Mouse (Mus musculus): ENCODE measurements around the gene Slc38a1. TPM values are rescaled to one million over a fixed set of nuclear protein-coding genes. Genes with fewer than 3 reads are reported as not detected.

Gene Slc38a1
- total and polyA plus RNA-seq, 3 experiments = 0.03 TPM; not detected in 2

DNA sequence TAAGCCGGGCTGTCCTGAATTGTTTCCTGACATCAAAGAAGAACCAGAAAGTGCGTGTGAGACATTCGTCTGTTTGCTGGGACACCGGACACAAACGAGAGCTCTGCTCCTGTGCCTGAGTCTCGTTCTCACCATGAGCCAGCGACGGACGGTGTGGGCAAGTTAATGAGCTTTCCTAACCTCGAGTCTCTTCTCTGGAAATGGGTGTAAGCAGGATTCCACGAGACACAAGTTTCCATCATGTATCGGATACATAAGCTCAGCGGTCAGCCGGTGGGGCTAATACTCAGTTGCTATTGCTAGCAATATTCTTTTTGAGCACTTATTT, 15.5 kb upstream of the Slc38a1 start:
- Histone ChIP-seq H3K36me3 (ENCODE audit: control insufficient read depth in 1 of 2, insufficient read depth in 2 of 2, low read length in 2 of 2) (peaks cover 0 to 5% of the 10 kb centered on the region in 2 experiments; a peak in 2 of 4 replicates), H3K4me1 (ENCODE audit: control insufficient read depth in 1 of 2, insufficient read depth in 2 of 2, low read length in 2 of 2) (peaks cover 2 to 11% of the 10 kb centered on the region in 2 experiments; a peak in 2 of 4 replicates), H3K27me3 (ENCODE audit: control insufficient read depth in 1 of 2, insufficient read depth in 2 of 2, low read length in 2 of 2) (peaks cover 7 to 10% of the 10 kb centered on the region in 2 experiments), H3K9me3 (replicated peaks; ENCODE audit: insufficient read depth, low read length) (no peaks in the 10 kb centered on the region), H3K4me3 (ENCODE audit: control insufficient read depth in 1 of 2, insufficient read depth in 1 of 2, low read depth in 2 of 2, low read length in 2 of 2) (no peak overlapping the region), H3K9ac (ENCODE audit: control insufficient read depth, low read depth, low read length, poor library complexity, severe bottlenecking) (no peak overlapping the region), H3K79me2 (ENCODE audit: control insufficient read depth, insufficient read depth, low read length, poor library complexity) (no peaks in the 10 kb centered on the region), H3K27ac (ENCODE audit: control insufficient read depth, low read depth, low read length) (no peak overlapping the region)
- TF ChIP-seq POLR2AphosphoS2 (IDR thresholded peaks at IDR 0.05; ENCODE audit: low read length) = no peak
- no peak for TF ChIP-seq ZC3H11A (IDR thresholded peaks at IDR 0.05; ENCODE audit: low read depth, low read length)
- no peak for TF ChIP-seq USF1 (IDR thresholded peaks at IDR 0.05; ENCODE audit: low read depth, low read length)
- TF ChIP-seq UBTF (IDR thresholded peaks at IDR 0.05; ENCODE audit: borderline replicate concordance, insufficient read depth, low read depth, low read length) = no peak
- no peak for TF ChIP-seq CHD1 (IDR thresholded peaks at IDR 0.05; ENCODE audit: low read depth, low read length)
- no peak for DNase-seq (ENCODE audit: low read depth, low spot score)

DNA sequence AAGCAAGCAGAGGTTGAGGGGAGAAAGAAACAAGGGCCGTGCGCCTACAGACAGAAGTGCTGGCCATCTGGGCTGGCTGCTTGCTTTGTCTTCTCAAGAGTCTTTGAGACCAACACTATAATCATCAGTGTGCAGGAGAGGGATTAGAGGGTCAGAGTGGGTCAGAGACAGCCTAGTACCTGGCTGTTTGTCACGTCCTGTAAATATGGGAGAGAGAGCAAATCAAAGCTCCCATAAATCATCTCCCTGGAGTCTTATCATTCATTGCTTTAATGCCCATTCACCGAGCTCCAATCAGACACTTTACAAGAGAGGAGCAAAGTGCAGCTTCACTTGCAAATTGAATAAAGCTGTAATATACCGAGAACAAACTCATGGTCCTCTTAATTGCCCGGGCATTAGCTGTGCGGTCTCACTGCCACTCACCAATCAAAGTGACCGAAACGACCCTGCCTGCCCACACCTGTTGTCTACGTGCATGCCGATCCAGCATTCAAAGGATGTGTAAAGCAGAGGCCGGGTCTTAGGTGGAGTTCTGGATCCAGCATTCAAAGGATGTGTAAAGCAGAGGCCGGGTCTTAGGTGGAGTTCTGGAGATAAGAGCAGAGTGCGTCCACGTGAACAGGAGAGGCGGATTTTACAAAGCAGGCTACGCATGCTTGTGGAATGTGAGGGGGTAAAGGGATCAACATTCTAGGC, 15.0 kb upstream of the Slc38a1 start:
- no peak for TF ChIP-seq UBTF (IDR thresholded peaks at IDR 0.05; ENCODE audit: borderline replicate concordance, insufficient read depth, low read depth, low read length)
- TF ChIP-seq BHLHE40 (IDR thresholded peaks at IDR 0.05; ENCODE audit: borderline replicate concordance, low read depth, low read length) = no peak
- TF ChIP-seq ZKSCAN1 (IDR thresholded peaks at IDR 0.05; ENCODE audit: low read depth, low read length) = no peak
- no peak for TF ChIP-seq EP300 (IDR thresholded peaks at IDR 0.05; ENCODE audit: low read depth in 1 of 2, low read length in 2 of 2)
- no peak for TF ChIP-seq RAD21 (IDR thresholded peaks at IDR 0.05; ENCODE audit: low read depth, low read length)
- TF ChIP-seq POLR2A (IDR thresholded peaks at IDR 0.05; ENCODE audit: control insufficient read depth in 1 of 2, insufficient read depth in 1 of 2, low read depth in 1 of 2, low read length in 2 of 2, poor library complexity in 1 of 2) = no peak
- no peak for TF ChIP-seq MAZ (IDR thresholded peaks at IDR 0.05; ENCODE audit: low read depth, low read length)
- TF ChIP-seq MXI1 (IDR thresholded peaks at IDR 0.05; ENCODE audit: low read depth, low read length) = no peak
- no peak overlapping the region for H3K4me3 ChIP-seq (ENCODE audit: control insufficient read depth in 1 of 2, insufficient read depth in 1 of 2, low read depth in 2 of 2, low read length in 2 of 2)
- H3K27me3 ChIP-seq (ENCODE audit: control insufficient read depth in 1 of 2, insufficient read depth in 2 of 2, low read length in 2 of 2) = peaks cover 5 to 7% of the 10 kb centered on the region in 2 experiments
- H3K79me2 ChIP-seq (ENCODE audit: control insufficient read depth, insufficient read depth, low read length, poor library complexity) = no peaks in the 10 kb centered on the region
- no peak overlapping the region for H3K9ac ChIP-seq (ENCODE audit: control insufficient read depth, low read depth, low read length, poor library complexity, severe bottlenecking)
- H3K36me3 ChIP-seq (ENCODE audit: control insufficient read depth in 1 of 2, insufficient read depth in 2 of 2, low read length in 2 of 2) = peaks cover 0 to 5% of the 10 kb centered on the region in 2 experiments; a peak in 2 of 4 replicates
- H3K9me3 ChIP-seq (replicated peaks; ENCODE audit: insufficient read depth, low read length) = no peaks in the 10 kb centered on the region
- DNase-seq (ENCODE audit: low read depth, low spot score) = no peak
- peaks cover 2 to 11% of the 10 kb centered on the region in 2 experiments; a peak in 2 of 4 replicates for H3K4me1 ChIP-seq (ENCODE audit: control insufficient read depth in 1 of 2, insufficient read depth in 2 of 2, low read length in 2 of 2)
- H3K27ac ChIP-seq (ENCODE audit: control insufficient read depth, low read depth, low read length) = no peak overlapping the region

DNA sequence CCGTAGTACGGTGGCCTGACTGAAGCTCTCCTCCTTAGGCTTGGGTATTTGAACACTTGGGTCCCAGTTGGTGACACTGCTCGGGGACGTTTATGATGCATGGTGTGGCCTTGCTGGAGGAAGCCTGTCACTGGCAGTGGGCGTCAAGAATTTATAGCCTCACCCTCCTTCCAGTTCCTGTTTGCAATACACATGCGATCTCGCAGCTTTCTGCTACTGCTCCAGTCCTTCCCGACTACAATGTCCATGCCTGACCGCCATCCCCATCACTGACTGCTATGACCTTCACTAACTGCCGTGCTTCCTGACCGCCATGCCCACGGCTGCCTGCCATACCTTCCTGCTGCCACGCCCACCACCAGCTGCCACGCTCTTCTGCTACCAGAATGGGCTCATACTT, 12.8 kb upstream of the Slc38a1 start:
- Histone ChIP-seq H3K27ac (ENCODE audit: control insufficient read depth, low read depth, low read length) (no peak overlapping the region), H3K4me1 (ENCODE audit: control insufficient read depth in 1 of 2, insufficient read depth in 2 of 2, low read length in 2 of 2) (peaks cover 2 to 11% of the 10 kb centered on the region in 2 experiments; a peak in 2 of 4 replicates), H3K79me2 (ENCODE audit: control insufficient read depth, insufficient read depth, low read length, poor library complexity) (no peaks in the 10 kb centered on the region), H3K9ac (ENCODE audit: control insufficient read depth, low read depth, low read length, poor library complexity, severe bottlenecking) (no peak overlapping the region), H3K27me3 (ENCODE audit: control insufficient read depth in 1 of 2, insufficient read depth in 2 of 2, low read length in 2 of 2) (peaks cover 0 to 6% of the 10 kb centered on the region in 2 experiments), H3K9me3 (replicated peaks; ENCODE audit: insufficient read depth, low read length) (no peaks in the 10 kb centered on the region), H3K4me3 (ENCODE audit: control insufficient read depth in 1 of 2, insufficient read depth in 1 of 2, low read depth in 2 of 2, low read length in 2 of 2) (no peak overlapping the region), H3K36me3 (ENCODE audit: control insufficient read depth in 1 of 2, insufficient read depth in 2 of 2, low read length in 2 of 2) (peaks cover 0 to 5% of the 10 kb centered on the region in 2 experiments; a peak in 2 of 4 replicates)
- TF ChIP-seq MYC (IDR thresholded peaks at IDR 0.05; ENCODE audit: low read depth, low read length) (no peak), ZKSCAN1 (IDR thresholded peaks at IDR 0.05; ENCODE audit: low read depth, low read length) (no peak), ZC3H11A (IDR thresholded peaks at IDR 0.05; ENCODE audit: low read depth, low read length) (no peak), ZNF384 (IDR thresholded peaks at IDR 0.05; ENCODE audit: low read depth, low read length) (no peak)
- DNase-seq (ENCODE audit: low read depth, low spot score) = no peak

All from MEL (cell line).